Mouse (Mus musculus) embryo, embryonic 11 days (tissue): ENCODE results near the gene Zfp956.

Experiments used
- DNase-seq: peaks from one replicate; pipeline ENCODE4 v3.0.0-alpha.2; 2015

Gene Zfp956

GRCm38 (mm10) chr6:47974599-47974998 lies 21.4 kb downstream of the Zfp956 start:
- DNase-seq: no peak

GRCm38 (mm10) chr6:47978897-47979368 lies 25.7 kb downstream of the Zfp956 start:
- DNase-seq: peak; percentile 69

- no peak for DNase-seq
These were observed 30.7 kb downstream of the Zfp956 start for GRCm38 (mm10) chr6:47983936-47984335.

GRCm38 (mm10) chr6:47995661-47996060 lies 42.5 kb downstream of the Zfp956 start:
- DNase-seq: no peak

- no peak for DNase-seq
These were observed 57.5 kb downstream of the Zfp956 start for GRCm38 (mm10) chr6:48010727-48011126.
